Mouse (Mus musculus): ENCODE data around the gene Capzb. TPM values are rescaled to one million over a fixed set of nuclear protein-coding genes. Genes with fewer than 3 reads are reported as not detected.

The Capzb gene
- polyA plus RNA-seq, 1 experiment: 238 TPM

DNA sequence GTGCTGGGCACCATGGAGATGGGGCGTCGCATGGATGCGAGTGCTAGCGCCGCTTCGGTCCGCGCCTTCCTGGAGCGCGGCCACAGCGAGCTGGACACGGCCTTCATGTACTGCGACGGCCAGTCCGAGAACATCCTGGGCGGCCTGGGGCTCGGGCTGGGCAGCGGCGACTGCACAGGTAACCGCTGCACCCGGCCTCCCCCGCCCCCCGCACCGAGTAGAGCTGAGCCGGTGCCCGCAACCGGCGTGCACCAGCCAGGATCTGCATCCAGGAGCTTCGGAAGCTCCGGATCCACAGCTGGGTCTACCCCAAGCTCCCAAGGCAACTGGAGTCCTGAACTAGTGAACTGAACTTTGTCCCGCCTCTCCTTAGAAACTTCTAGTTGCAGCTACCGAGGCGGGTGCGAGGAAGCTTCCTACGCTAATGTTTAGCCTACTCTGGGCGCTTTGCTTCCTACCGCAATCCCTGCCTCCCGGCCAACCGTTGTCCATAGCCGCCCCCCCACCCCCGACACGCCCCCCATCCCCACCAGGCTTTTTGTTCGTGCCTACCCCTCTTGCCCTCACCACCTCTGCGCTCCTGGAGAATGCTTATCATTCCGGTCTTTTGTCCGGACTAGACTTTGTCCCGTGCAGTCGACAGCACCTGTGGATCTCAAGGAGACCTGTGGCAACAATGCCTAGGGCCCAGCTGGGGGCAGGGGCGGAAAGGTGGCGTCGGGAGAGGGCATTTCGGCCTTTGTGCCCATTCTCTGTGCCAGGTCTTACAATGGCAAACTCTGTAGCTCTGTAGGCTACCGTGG lies 118.4 kb downstream of the Capzb start:
- Histone ChIP-seq H3K4me3 (replicated peaks) (peak overlapping the region; percentile 97), H3K36me3 (replicated peaks; ENCODE audit: low read length) (peaks cover 46% of the 10 kb centered on the region), H3K9me3 (no peaks in the 10 kb centered on the region), H3K27me3 (replicated peaks) (peaks cover 19% of the 10 kb centered on the region), H3K4me1 (peaks cover 51% of the 10 kb centered on the region)
- TF ChIP-seq FLI1 (IDR thresholded peaks at IDR 0.05; ENCODE audit: low read length): no peak
- TF ChIP-seq GATA1 (IDR thresholded peaks at IDR 0.05; ENCODE audit: borderline replicate concordance, low read length): no peak

DNA sequence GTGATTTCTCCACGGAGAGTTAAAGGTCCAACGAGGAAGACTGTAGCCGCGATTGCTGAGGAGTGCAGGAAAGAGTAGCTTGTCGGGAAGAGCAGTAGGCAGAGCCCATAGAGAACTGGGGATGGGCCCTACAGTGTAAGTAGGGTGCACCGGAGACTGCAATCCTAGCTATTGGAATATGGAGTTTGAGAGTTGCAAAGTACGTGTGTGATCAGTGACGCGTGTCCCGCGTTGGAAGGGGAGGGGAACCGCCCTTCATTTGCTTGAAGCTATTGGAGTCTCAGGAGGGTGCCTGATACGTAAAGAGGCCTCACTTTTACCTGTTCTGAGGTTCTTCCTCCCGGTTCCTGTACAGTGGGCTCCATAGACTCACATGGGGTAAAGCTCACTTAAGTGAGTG lies 119.0 kb downstream of the Capzb start:
- Histone ChIP-seq H3K36me3 (replicated peaks; ENCODE audit: low read length) (peaks cover 43% of the 10 kb centered on the region), H3K27me3 (replicated peaks) (peaks cover 19% of the 10 kb centered on the region), H3K4me3 (replicated peaks) (peak overlapping the region; percentile 97), H3K9me3 (no peaks in the 10 kb centered on the region), H3K4me1 (peaks cover 46% of the 10 kb centered on the region)
- TF ChIP-seq GATA1 (IDR thresholded peaks at IDR 0.05; ENCODE audit: borderline replicate concordance, low read length): no peak
- TF ChIP-seq FLI1 (IDR thresholded peaks at IDR 0.05; ENCODE audit: low read length): no peak

DNA sequence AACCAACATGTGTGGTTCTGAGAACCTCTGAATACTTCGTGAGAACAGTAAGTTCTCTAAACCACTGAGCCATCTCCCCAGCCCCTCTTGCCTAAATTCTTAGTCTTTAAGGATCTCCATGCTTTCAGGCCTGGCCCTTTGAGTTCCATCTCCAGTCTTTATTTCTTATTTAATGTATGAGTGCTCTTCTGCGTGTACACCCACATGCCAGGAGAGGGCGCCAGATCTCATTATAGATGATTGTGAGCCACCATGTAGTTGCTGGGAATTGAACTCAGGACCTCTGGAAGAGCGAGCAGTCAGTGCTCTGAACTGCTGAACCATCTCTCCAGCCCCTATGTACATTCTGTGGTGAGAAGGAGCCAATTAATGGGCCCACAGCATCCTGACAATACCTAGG lies 119.9 kb downstream of the Capzb start:
- no peak overlapping the region for H3K4me3 ChIP-seq (replicated peaks)
- TF ChIP-seq GATA1 (IDR thresholded peaks at IDR 0.05; ENCODE audit: borderline replicate concordance, low read length) (no peak), FLI1 (IDR thresholded peaks at IDR 0.05; ENCODE audit: low read length) (no peak)
- H3K9me3 ChIP-seq: no peaks in the 10 kb centered on the region
- H3K4me1 ChIP-seq: peaks cover 44% of the 10 kb centered on the region
- H3K27me3 ChIP-seq (replicated peaks): peaks cover 21% of the 10 kb centered on the region
- H3K36me3 ChIP-seq (replicated peaks; ENCODE audit: low read length): peaks cover 41% of the 10 kb centered on the region

DNA sequence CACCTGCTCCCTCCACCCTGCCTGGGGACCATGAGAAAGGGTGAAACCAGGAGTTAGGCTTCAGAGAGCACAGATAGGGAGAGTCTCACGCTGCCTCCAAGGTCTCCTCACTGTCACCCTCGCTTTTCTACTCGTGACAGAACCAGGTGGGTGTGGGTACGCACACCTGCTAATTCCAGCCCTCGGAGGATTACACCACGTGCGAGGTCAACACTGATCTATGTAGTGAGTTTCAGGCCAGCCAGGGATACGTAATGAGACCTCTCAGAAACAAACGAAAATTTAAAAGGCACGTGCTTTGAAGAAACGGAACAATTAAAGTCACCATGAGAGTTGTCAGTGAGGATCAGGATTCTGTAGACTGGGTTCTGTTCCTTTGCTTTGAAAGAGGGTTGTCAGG lies 125.8 kb downstream of the Capzb start:
- TF ChIP-seq FLI1 (IDR thresholded peaks at IDR 0.05; ENCODE audit: low read length) (no peak), GATA1 (IDR thresholded peaks at IDR 0.05; ENCODE audit: borderline replicate concordance, low read length) (no peak)

DNA sequence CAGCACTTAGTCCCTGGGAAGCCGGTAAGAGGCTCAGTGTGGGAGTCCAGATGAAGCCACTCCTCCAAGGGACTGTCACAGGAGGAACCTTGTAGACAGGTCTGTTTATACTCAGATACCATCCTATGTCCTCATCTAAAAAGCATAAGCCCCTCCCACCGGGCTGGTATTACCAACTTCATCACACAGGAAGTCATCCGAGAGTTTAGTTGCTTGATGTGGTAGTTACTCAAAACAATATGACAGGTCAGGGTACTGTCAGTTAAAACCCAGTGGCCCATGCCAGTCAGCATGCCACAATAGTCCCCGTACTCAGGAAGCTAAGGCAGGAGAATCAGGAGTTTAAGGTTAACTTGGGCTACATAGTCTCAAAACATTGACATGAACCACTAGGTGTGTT lies 127.0 kb downstream of the Capzb start:
- Histone ChIP-seq H3K36me3 (replicated peaks; ENCODE audit: low read length) (peaks cover 31% of the 10 kb centered on the region), H3K27me3 (replicated peaks) (peaks cover 6% of the 10 kb centered on the region), H3K4me1 (peaks cover 11% of the 10 kb centered on the region), H3K9me3 (peaks cover 3% of the 10 kb centered on the region), H3K4me3 (replicated peaks) (no peak overlapping the region)
- TF ChIP-seq FLI1 (IDR thresholded peaks at IDR 0.05; ENCODE audit: low read length) (no peak), GATA1 (IDR thresholded peaks at IDR 0.05; ENCODE audit: borderline replicate concordance, low read length) (no peak)

More for the DNA sequence above, 125.8 kb downstream of the Capzb start:
- Histone ChIP-seq H3K36me3 (replicated peaks; ENCODE audit: low read length) (peaks cover 39% of the 10 kb centered on the region), H3K9me3 (no peaks in the 10 kb centered on the region), H3K4me3 (replicated peaks) (no peak overlapping the region), H3K27me3 (replicated peaks) (peaks cover 12% of the 10 kb centered on the region), H3K4me1 (peaks cover 11% of the 10 kb centered on the region)

DNA sequence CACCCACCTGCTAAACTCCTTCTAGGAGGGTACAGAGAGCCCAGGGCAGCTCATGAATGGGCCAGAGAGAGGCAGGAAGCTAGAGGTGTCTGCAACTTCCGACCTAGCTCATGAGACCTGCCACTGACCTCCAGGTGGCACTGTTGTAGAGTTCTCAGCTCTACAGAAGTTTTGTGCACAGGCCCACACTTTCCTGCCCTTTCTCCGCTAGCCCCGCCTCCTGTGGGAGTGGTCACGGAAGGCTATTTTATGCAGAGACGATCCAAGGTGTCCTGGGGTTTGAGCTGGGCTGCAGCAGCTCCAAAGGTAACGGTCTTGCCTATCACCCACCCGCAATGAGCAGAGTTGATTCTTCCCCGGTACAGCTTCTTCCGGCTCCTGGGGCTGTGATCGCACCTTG lies 137.9 kb downstream of the Capzb start:
- Histone ChIP-seq H3K9me3 (peaks cover 7% of the 10 kb centered on the region; the same call in 1 of the 2 replicates), H3K27me3 (replicated peaks) (peaks cover 17% of the 10 kb centered on the region), H3K36me3 (replicated peaks; ENCODE audit: low read length) (no peaks in the 10 kb centered on the region), H3K4me1 (peaks cover 20% of the 10 kb centered on the region), H3K4me3 (replicated peaks) (peak overlapping the region; percentile 90)
- TF ChIP-seq FLI1 (IDR thresholded peaks at IDR 0.05; ENCODE audit: low read length): no peak
- TF ChIP-seq GATA1 (IDR thresholded peaks at IDR 0.05; ENCODE audit: borderline replicate concordance, low read length): no peak

DNA sequence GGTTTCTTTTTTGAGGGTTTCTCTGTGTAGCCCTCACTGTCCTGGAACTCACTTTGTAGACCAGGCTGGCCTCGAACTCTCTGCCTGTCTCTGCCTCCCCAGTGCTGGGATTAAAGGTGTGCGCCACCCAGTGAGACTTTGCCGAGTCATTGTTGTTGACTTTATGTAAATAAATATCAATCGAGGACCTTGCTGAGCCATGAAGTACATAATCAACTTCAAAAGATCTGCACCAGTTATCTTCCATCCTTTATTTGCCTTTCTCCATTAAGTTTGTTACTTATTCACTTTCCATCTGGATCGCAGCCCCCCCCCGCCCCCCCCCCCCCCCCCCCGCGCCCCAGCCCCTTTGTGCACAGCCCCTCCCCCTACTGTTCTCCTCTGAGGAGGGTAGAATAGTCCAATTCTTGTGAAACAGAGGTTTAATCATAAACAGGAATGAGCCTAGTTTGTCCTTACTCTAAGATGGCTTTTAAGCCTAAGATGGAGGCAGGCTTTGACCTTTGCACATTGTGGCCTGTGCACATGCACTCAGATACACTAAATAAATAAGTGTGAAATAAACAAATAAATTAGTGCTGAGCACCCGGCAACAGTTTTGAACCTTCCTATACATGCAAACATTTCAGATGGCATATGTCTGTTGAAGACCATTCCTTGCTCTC lies 142.1 kb downstream of the Capzb start:
- no peak for TF ChIP-seq FLI1 (IDR thresholded peaks at IDR 0.05; ENCODE audit: low read length)
- no peak for TF ChIP-seq GATA1 (IDR thresholded peaks at IDR 0.05; ENCODE audit: borderline replicate concordance, low read length)
- Histone ChIP-seq H3K4me3 (replicated peaks) (no peak overlapping the region), H3K4me1 (peaks cover 30% of the 10 kb centered on the region), H3K9me3 (no peaks in the 10 kb centered on the region), H3K36me3 (replicated peaks; ENCODE audit: low read length) (no peaks in the 10 kb centered on the region), H3K27me3 (replicated peaks) (peaks cover 16% of the 10 kb centered on the region)

DNA sequence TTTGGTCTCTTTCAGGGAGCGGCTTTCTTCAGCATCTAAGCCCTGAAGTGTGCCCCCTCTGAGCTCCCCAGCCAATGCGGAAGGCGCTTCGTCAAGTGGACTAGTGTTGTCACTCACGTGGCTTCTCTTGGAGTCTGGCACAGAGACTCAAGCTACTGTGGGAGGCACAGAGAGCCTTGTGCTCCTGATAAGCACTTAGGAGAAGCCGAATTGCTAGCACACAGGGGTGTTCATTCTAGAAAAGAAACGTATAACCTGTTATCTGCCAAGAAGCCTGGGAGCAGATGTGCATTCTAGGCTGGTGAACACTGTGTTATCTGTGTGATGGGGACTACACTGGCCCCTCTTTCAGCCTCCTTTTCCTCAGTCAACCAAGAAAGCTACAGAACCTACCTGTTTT lies 142.8 kb downstream of the Capzb start:
- TF ChIP-seq GATA1 (IDR thresholded peaks at IDR 0.05; ENCODE audit: borderline replicate concordance, low read length) (no peak), FLI1 (IDR thresholded peaks at IDR 0.05; ENCODE audit: low read length) (no peak)
- Histone ChIP-seq H3K4me3 (replicated peaks) (no peak overlapping the region), H3K4me1 (peaks cover 24% of the 10 kb centered on the region)

DNA sequence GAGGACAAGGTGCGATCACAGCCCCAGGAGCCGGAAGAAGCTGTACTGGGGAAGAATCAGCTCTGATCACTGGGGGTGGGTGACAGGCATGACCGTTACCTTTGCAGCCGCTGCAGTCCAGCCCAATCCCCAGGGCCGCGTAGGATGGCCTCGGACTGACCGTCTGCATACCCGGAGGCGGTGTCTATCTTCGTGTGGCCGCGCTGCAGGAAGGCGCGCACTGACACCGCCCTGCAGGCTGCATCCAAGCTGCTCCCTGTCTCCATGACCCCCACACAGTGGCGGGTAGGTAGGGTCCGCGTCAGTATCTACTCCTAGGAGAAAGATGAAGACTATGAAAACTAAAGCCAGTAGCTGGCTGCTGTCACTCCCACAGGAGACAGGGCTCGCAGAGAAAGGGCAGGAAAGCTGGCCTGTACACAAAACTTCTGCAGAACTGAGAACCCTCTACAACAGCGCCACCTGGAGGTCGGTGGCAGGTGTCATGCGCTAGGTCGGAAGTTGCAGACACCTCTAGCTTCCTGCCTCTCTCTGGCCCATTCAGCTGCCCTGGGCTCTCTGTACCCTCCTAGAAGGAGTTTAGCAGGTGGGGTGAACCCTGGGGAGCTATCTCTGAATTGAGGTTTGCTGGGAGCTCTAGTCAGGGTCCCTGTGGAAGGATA lies 144.3 kb downstream of the Capzb start:
- H3K4me1 ChIP-seq: peaks cover 17% of the 10 kb centered on the region
- TF ChIP-seq GATA1 (IDR thresholded peaks at IDR 0.05; ENCODE audit: borderline replicate concordance, low read length) (no peak), FLI1 (IDR thresholded peaks at IDR 0.05; ENCODE audit: low read length) (no peak)
- H3K9me3 ChIP-seq: no peaks in the 10 kb centered on the region
- peaks cover 13% of the 10 kb centered on the region for H3K27me3 ChIP-seq (replicated peaks)
- no peaks in the 10 kb centered on the region for H3K36me3 ChIP-seq (replicated peaks; ENCODE audit: low read length)
- peak overlapping the region; percentile 90 for H3K4me3 ChIP-seq (replicated peaks)

More for the DNA sequence above, 142.8 kb downstream of the Capzb start:
- H3K36me3 ChIP-seq (replicated peaks; ENCODE audit: low read length): no peaks in the 10 kb centered on the region
- peaks cover 16% of the 10 kb centered on the region for H3K27me3 ChIP-seq (replicated peaks)
- no peaks in the 10 kb centered on the region for H3K9me3 ChIP-seq
